Mouse (Mus musculus): ENCODE results near the gene Umps.

GRCm38 (mm10) chr16:33944772-33945171 lies 22.1 kb downstream of the Umps start:
- no peak for TF ChIP-seq POLR2A (IDR thresholded peaks at IDR 0.05; ENCODE audit: low read depth, low read length)
- TF ChIP-seq CTCF (conservative IDR thresholded peaks at IDR 0.05; ENCODE audit: insufficient read depth, insufficient read length, low read depth, low read length): no peak
